Mouse (Mus musculus) lung, embryonic 15.5 days (tissue): ENCODE data around the gene Ccdc189. TPM values are rescaled to one million over a fixed set of nuclear protein-coding genes. Genes with fewer than 3 reads are reported as not detected.
A peak's percentile ranks its signal among the peaks of the same experiment; 100 is the strongest.

Experiments used
- ATAC-seq: fragments of 200-750 bp; cut with Nextera tagmentation; 2 replicates; pipeline ENCODE4 v1.8.0; 2017; ENCODE audit warnings: moderate number of reproducible peaks, borderline replicate concordance; ENCODE audit not compliant: low FRiP score, low TSS enrichment; ENCODE audit errors: extremely low read depth
- H3K27ac ChIP-seq: fragments of 300-500 bp; sonication (generic); 2 replicates; pipeline ENCODE4 v1.5.1; 2015; ENCODE audit warnings: moderate library complexity, mild to moderate bottlenecking, inconsistent platforms
- H3K27me3 ChIP-seq: fragments of 300-500 bp; sonication (generic); 2 replicates; pipeline ENCODE4 v1.6.1; 2015; ENCODE audit warnings: inconsistent platforms
- H3K36me3 ChIP-seq: fragments of 300-500 bp; sonication (generic); 2 replicates; pipeline ENCODE4 v1.6.1; 2015; ENCODE audit warnings: inconsistent platforms
- H3K4me1 ChIP-seq: fragments of 300-500 bp; sonication (generic); 2 replicates; pipeline ENCODE4 v1.6.1; 2015; ENCODE audit warnings: inconsistent platforms
- H3K4me2 ChIP-seq: fragments of 300-500 bp; sonication (generic); 2 replicates; pipeline ENCODE4 v1.6.1; 2015; ENCODE audit warnings: inconsistent platforms, mild to moderate bottlenecking, moderate library complexity
- H3K4me3 ChIP-seq: fragments of 300-500 bp; sonication (generic); 2 replicates; pipeline ENCODE4 v1.5.1; 2015; ENCODE audit warnings: mild to moderate bottlenecking, inconsistent platforms
- H3K9ac ChIP-seq: fragments of 300-500 bp; sonication (generic); 2 replicates; pipeline ENCODE4 v1.6.1; 2015; ENCODE audit warnings: inconsistent platforms
- H3K9me3 ChIP-seq: fragments of 300-500 bp; sonication (generic); 2 replicates; pipeline ENCODE4 v1.6.1; 2016; ENCODE audit warnings: inconsistent platforms
- WGBS: fragments of 180-500 bp; shearing (Covaris S2); methylation state at CpG from one replicate; pipeline ENCODE4 v1.1.7; 2015; 5-methylcytosine and 5-hydroxymethylcytosine counted together
- polyA plus RNA-seq: library from polyadenylated mRNA; unstranded; fragments of >200 nt; fragmentation: Nextera tagmentation; extraction: Ambion mirVana; gene quantifications from 2 replicates; pipeline ENCODE4 v1.2.1, GENCODE M21; 2015

Ccdc189 gene
- polyA plus RNA-seq, 1 experiment from 2014 or later: 12.8 TPM

DNA sequence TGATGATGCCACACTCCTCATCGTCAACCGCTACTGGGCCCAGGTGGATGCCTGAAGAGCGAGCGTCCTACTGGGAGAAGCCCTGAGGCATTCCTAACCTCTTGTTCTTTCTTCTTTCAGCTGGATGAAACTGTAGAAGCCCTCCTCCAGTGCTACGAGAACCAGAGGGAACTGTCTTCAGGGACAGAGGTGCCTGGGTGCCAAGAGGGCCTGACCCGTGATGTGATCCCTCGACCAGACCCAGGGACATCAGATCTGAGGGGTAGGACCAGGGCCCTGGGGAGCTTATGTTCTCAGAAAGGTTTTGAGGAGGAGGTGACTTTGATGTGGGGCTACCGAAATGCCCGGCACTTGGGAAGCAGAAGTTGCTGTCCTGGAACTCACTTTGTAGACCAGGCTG, 1.2 kb upstream of the Ccdc189 start:
- ATAC-seq: no peak
- Histone ChIP-seq H3K36me3 (peaks cover 50% of the 10 kb centered on the region), H3K9me3 (no peaks in the 10 kb centered on the region), H3K4me2 (peak overlapping the region; percentile 86), H3K9ac (peak overlapping the region; percentile 79), H3K4me3 (peak overlapping the region; percentile 65), H3K27ac (no peak overlapping the region), H3K4me1 (peaks cover 17% of the 10 kb centered on the region), H3K27me3 (no peaks in the 10 kb centered on the region)
- 91% methylated on average over 9 of the region's 9 CpGs for WGBS

DNA sequence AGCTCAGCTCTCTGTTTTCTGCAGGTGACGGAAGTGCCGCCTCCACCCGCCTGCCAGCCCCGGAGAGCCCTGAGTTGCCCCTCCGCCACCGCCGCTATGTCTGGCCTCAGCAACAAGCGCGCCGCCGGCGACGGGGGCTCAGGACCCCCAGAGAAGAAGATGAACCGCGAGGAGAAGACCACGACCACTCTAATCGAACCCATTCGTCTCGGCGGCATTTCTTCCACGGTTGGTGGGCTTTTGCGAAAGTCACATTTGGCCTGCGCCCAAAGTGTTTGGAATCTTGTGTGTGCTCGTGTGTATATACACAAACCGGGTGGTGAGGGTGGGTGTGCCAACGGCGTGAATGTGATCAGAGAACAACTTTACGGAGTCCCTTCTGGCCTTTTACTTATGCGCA, 506 bp upstream of the Ccdc189 start:
- H3K4me2 ChIP-seq: peak overlapping the region; percentile 86
- H3K4me3 ChIP-seq: peak overlapping the region; percentile 65
- peak overlapping the region; percentile 79 for H3K9ac ChIP-seq
- no peaks in the 10 kb centered on the region for H3K27me3 ChIP-seq
- WGBS: 3% methylated on average over 29 of the region's 29 CpGs
- H3K27ac ChIP-seq: peak overlapping the region; percentile 38; the same call in 1 of the 2 replicates
- H3K4me1 ChIP-seq: peaks cover 17% of the 10 kb centered on the region
- H3K36me3 ChIP-seq: peaks cover 48% of the 10 kb centered on the region
- no peaks in the 10 kb centered on the region for H3K9me3 ChIP-seq
- no peak for ATAC-seq

DNA sequence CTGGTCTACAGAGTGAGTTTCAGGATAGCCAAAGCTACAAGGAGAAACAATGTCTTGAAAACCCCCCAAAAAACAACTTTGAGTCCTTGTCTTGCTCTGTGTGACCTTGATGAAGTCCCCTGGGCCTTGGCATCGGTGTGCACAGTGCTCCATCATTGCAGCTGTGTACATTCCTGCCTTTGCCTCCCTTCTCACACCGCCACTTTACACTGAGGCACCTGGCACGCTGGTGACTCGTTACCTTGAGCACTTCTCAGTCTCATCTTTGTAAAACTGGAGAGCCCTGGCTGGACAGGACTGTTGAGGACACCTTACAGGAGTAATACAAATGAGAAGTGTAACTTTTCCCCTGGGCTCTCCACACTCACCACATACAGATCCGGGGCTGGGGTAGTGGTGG, 1.2 kb downstream of the Ccdc189 start:
- ATAC-seq: no peak
- peak overlapping the region; percentile 65; the same call in 1 of the 2 replicates for H3K4me3 ChIP-seq
- H3K9ac ChIP-seq: no peak overlapping the region; the same call in 1 of the 2 replicates
- peaks cover 17% of the 10 kb centered on the region for H3K4me1 ChIP-seq
- peak overlapping the region; percentile 72; the same call in 1 of the 2 replicates for H3K27ac ChIP-seq
- H3K27me3 ChIP-seq: no peaks in the 10 kb centered on the region
- peaks cover 48% of the 10 kb centered on the region for H3K36me3 ChIP-seq
- 41% methylated on average over 5 of the region's 5 CpGs for WGBS
- peak overlapping the region; percentile 86 for H3K4me2 ChIP-seq
- no peaks in the 10 kb centered on the region for H3K9me3 ChIP-seq

DNA sequence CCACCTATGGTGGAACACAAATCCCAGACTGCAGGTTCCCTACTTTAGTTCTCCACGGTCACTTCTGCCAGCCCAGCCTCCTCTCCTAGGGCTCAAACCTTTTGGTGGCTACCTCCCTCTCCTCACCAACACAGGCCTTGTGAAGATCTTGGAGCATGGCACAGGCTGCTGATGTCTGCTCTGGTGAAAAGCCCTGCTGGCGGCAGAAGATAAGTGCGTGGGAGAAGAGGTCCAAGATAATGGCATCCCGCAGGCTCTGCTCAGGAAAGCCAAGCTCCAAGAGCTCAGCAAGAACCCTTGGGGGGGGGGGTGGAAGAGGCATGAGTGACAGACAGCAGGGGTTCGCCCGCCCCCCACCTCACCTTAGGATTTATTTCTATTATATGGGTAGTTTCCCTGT, 2.2 kb downstream of the Ccdc189 start:
- Histone ChIP-seq H3K9ac (no peak overlapping the region), H3K27ac (no peak overlapping the region), H3K4me2 (no peak overlapping the region), H3K9me3 (no peaks in the 10 kb centered on the region), H3K4me1 (peaks cover 17% of the 10 kb centered on the region), H3K27me3 (no peaks in the 10 kb centered on the region), H3K4me3 (no peak overlapping the region), H3K36me3 (peaks cover 46% of the 10 kb centered on the region)
- no peak for ATAC-seq
- WGBS: 81% methylated on average over 6 of the region's 6 CpGs

DNA sequence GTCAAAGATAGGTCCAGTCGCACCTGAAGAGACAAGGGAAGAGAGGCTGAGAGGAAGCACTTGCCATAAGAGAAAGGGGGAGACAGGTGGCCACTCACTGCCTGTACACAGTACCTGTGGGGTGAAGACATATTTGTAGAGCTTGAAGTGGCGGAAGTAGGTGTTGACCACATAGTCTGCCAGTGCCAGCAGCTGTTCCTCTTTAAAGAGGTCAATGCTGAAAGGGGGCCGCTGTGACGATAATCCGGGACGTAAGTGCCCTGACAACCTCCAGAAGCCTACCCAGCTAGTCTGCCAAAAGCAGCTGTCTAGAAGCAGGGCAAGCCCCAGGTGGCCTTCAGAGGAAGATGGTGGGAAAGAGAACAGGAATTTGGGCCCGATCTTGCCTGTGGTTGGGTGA, 3.4 kb downstream of the Ccdc189 start:
- H3K9me3 ChIP-seq: no peaks in the 10 kb centered on the region
- H3K9ac ChIP-seq: no peak overlapping the region
- H3K4me3 ChIP-seq: no peak overlapping the region
- H3K27ac ChIP-seq: no peak overlapping the region
- H3K4me1 ChIP-seq: peaks cover 17% of the 10 kb centered on the region
- no peak overlapping the region for H3K4me2 ChIP-seq
- H3K36me3 ChIP-seq: peaks cover 47% of the 10 kb centered on the region
- ATAC-seq: no peak
- no peaks in the 10 kb centered on the region for H3K27me3 ChIP-seq
- 81% methylated on average over 7 of the region's 7 CpGs for WGBS

DNA sequence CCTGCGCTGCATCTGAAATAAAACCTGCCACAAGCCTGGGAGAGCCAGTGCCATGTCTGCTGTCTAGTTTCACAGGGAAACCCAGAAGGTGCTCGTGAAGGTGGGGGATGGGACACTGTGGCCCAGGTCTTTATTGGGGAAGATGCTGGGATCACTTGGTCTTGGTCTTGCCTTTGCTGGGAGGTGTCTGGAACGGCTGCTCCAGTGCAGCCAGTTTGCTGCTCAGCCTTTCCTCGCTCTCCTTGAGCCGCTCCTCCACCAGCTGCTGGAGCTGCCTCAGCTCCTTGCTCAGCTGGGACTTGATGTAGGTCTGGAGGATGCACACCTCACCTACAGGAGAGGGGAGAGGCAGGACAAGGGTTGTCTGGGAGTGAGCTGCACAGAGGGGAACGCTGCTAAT, 5.1 kb downstream of the Ccdc189 start:
- Histone ChIP-seq H3K9ac (no peak overlapping the region), H3K27ac (no peak overlapping the region), H3K4me3 (no peak overlapping the region), H3K4me2 (no peak overlapping the region), H3K9me3 (no peaks in the 10 kb centered on the region), H3K4me1 (peaks cover 9% of the 10 kb centered on the region), H3K27me3 (no peaks in the 10 kb centered on the region), H3K36me3 (peaks cover 57% of the 10 kb centered on the region)
- WGBS: 94% methylated on average over 6 of the region's 6 CpGs
- ATAC-seq: no peak

DNA sequence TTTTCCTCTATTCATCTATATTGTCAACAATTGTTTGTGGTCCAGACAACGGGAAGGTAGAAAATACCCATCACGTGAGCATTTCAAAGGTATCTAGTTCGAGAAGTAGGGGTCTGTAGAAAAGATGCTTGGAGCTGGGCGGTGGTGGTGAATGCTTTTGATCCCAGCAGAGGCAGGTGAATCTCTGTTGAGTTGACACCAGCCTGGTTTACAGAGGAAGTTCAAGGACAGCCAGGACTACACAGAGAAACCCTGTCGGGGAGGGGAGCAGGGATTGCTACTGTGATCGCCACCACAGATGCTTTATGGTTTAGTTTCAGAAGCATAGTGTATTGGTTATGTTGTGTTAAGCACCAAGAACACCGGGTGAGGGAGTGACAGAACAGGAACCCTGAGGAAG, 14.3 kb downstream of the Ccdc189 start:
- H3K27ac ChIP-seq: peak overlapping the region; percentile 56; the same call in 1 of the 2 replicates

DNA sequence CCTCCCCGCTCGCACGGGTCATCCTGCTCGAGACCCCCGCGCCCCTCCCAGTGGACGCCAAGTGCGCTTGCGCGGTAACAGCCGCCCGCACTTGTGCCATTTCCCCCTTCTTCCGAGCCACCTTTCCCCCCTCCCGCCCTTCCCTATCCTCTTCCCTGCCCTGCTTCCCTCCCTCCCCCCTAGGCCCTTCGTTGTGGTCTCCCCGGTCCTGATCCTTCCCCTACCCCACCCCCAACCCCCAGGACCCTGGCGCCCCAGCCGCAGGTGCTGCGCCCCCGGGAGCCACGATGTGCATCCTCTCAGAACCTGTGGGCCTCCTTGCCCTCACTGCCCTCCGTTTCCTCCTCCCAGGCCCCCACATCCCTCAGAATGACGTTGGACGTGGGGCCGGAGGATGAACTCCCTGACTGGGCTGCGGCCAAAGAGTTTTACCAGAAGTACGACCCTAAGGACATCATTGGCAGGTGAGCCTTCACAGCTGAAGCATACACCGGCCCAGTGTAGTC, 14.8 kb downstream of the Ccdc189 start:
- Histone ChIP-seq H3K4me2 (peak overlapping the region; percentile 92), H3K27ac (peak overlapping the region; percentile 56), H3K4me3 (peak overlapping the region; percentile 84), H3K4me1 (peaks cover 13% of the 10 kb centered on the region), H3K36me3 (peaks cover 24% of the 10 kb centered on the region), H3K27me3 (no peaks in the 10 kb centered on the region), H3K9ac (peak overlapping the region; percentile 76), H3K9me3 (no peaks in the 10 kb centered on the region)
- no peak; the same call in 1 of the 2 replicates for ATAC-seq
- WGBS: 2% methylated on average over 27 of the region's 28 CpGs

More for the DNA sequence above, 14.3 kb downstream of the Ccdc189 start:
- H3K36me3 ChIP-seq: peaks cover 25% of the 10 kb centered on the region
- H3K9me3 ChIP-seq: no peaks in the 10 kb centered on the region
- ATAC-seq: no peak
- no peaks in the 10 kb centered on the region for H3K27me3 ChIP-seq
- 17% methylated on average over 7 of the region's 7 CpGs for WGBS
- peak overlapping the region; percentile 76 for H3K9ac ChIP-seq
- peak overlapping the region; percentile 84 for H3K4me3 ChIP-seq
- peaks cover 13% of the 10 kb centered on the region for H3K4me1 ChIP-seq
- peak overlapping the region; percentile 92 for H3K4me2 ChIP-seq

DNA sequence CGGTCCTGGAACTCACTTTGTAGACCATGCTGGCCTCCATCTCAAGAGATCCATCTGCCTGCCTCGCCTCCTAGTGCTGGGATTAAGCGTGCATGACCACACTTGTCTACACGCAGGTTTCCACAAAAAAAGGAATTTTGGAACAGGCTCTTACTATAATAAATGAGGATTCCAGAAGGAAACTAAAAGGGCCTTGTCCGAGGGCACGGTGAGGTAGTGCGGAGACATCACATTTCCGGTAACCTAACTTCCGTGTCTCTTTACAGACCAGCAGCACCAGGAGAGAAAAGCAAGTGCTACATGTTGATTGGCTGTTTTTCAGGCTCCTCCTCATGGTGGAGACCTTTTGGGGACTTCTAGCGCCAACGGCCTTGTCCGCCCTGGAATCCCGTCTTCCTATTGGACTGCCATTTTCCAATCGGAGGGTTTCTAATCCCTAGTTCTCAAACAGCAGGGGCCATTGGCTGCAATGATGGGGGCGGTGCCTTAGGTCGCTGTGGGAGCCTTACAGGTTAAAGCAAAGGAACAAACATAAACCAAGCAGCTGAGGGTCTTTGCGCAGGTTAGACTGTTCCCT, 15.4 kb downstream of the Ccdc189 start, which contains the start of gene Phkg2:
TSS of gene Phkg2 (plus strand) at position 446 of the 577 bp plus-strand sequence.
- H3K4me3 ChIP-seq: peak within 1 kb of the TSS; percentile 84
- H3K4me1 ChIP-seq: peaks cover 13% of the 10 kb centered on the region
- H3K27ac ChIP-seq: peak within 1 kb of the TSS; percentile 67
- H3K9me3 ChIP-seq: no peaks in the 10 kb centered on the region
- peak; percentile 99 for ATAC-seq
- H3K9ac ChIP-seq: peak within 1 kb of the TSS; percentile 76
- H3K27me3 ChIP-seq: no peaks in the 10 kb centered on the region
- peaks cover 18% of the 10 kb centered on the region for H3K36me3 ChIP-seq
- peak within 1 kb of the TSS; percentile 92 for H3K4me2 ChIP-seq
- WGBS: under 1% methylated on average over 17 of the region's 17 CpGs

DNA sequence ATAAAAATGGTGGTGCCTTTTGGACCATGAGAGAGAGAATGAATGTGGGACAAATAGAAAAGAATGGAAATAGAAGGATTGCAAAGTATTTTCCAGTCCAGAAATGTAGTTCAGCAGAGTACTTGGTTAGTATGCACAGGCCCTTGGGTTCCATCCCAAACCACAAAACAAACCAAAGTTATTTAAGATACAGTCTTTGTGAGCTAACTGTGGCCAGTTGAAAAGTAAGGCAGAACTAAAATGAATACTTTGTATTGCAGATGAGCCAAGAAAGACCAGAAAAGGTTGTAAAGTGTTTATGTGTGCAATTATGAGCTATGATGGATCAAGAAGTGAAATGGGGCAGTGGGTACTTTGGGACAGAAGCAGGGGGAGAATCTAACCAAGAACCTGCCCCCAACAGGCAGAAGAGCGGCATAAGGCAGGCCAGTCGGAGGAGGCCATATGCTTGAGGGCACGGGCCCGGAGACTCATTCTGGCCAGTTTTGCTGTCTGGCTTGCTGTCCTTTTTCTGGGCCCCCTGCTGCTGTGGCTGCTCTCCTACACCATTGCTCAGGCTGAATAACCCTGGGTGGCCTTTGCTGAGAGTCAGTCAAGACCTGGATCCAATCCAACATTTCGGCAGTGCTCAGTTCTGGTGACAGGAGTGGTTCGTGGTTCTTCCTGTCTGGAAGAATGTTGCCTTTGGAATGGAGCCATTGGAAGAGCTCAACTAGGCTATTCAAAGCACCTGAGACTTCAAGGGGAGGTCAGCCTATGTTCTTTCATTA, 23.8 kb downstream of the Ccdc189 start:
- H3K27ac ChIP-seq: no peak overlapping the region
- WGBS: 64% methylated on average over 6 of the region's 6 CpGs
- ATAC-seq: no peak
- H3K4me1 ChIP-seq: 0 out of 2 replicates have a peak, but pooled peaks cover 8% of the 10 kb centered on the region
- H3K9me3 ChIP-seq: no peaks in the 10 kb centered on the region
- no peak overlapping the region for H3K4me3 ChIP-seq
- no peaks in the 10 kb centered on the region for H3K27me3 ChIP-seq
- H3K36me3 ChIP-seq: peaks cover 59% of the 10 kb centered on the region
- H3K4me2 ChIP-seq: no peak overlapping the region
- H3K9ac ChIP-seq: no peak overlapping the region

DNA sequence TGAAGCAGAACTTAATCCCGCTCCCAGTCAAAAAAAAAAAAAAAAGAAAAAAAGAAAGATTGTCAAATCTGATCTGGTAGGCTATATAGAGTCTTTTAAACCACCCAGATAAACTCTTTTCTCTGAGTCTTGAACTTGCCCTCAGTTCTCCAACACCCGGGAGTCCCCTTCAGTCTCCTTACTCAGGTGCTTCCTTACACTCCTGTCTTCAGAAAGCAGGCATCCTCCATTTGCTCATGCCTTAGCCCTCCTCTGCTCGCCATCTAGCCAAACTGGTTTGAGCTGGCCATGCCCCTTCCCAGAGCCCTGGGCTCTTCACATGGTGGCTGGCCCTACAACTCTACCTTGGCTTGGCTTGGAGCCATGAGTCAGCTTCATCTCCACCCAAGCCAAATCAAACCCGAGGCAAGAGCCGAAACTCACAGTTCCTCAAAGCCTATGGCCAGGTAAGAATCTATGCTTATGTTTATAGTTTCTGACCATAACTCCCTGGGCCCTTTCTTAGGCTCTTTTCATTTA, 27.0 kb downstream of the Ccdc189 start, which contains the start of gene Tmem265:
TSS of gene Tmem265 (plus strand) at position 51 of the 519 bp plus-strand sequence.
- Histone ChIP-seq H3K9me3 (no peaks in the 10 kb centered on the region), H3K4me1 (0 out of 2 replicates have a peak, but pooled peaks cover 8% of the 10 kb centered on the region), H3K36me3 (peaks cover 79% of the 10 kb centered on the region), H3K27ac (no peak within 1 kb of the TSS), H3K9ac (no peak within 1 kb of the TSS), H3K4me2 (no peak within 1 kb of the TSS), H3K4me3 (no peak within 1 kb of the TSS), H3K27me3 (no peaks in the 10 kb centered on the region)
- ATAC-seq: no peak
- WGBS: 80% methylated on average over 5 of the region's 5 CpGs
